Mouse (Mus musculus) stomach, embryonic 14.5 days (tissue): ENCODE measurements around the gene Cnot3. TPM values are rescaled to one million over a fixed set of nuclear protein-coding genes. Genes with fewer than 3 reads are reported as not detected.

Experiments
- ATAC-seq: fragments of 200-750 bp; cut with Nextera tagmentation; 2 replicates; pipeline ENCODE4 v1.8.0; 2017; ENCODE audit warnings: low read depth, moderate TSS enrichment; ENCODE audit not compliant: insufficient number of reproducible peaks, insufficient read depth, low FRiP score
- H3K27ac ChIP-seq: fragments of 300-500 bp; sonication (generic); 2 replicates; pipeline ENCODE4 v1.5.1; 2014; ENCODE audit warnings: mild to moderate bottlenecking, low read length, moderate library complexity, mixed read lengths
- H3K27me3 ChIP-seq: fragments of 300-500 bp; sonication (generic); 2 replicates; pipeline ENCODE4 v1.6.1; 2014; ENCODE audit warnings: low read length, control low read depth, mixed read lengths; ENCODE audit not compliant: control insufficient read depth, insufficient read depth
- H3K36me3 ChIP-seq: fragments of 300-500 bp; sonication (generic); 2 replicates; pipeline ENCODE4 v1.6.1; 2014; ENCODE audit warnings: mild to moderate bottlenecking, control low read depth, low read length, moderate library complexity, mixed read lengths; ENCODE audit not compliant: control insufficient read depth, insufficient read depth
- H3K4me1 ChIP-seq: fragments of 300-500 bp; sonication (generic); 2 replicates; pipeline ENCODE4 v1.6.1; 2014; ENCODE audit warnings: low read length, control low read depth, mixed read lengths; ENCODE audit not compliant: control insufficient read depth, insufficient read depth
- H3K4me2 ChIP-seq: fragments of 300-500 bp; sonication (generic); replicated peaks from 2 replicates; pipeline ENCODE4 v1.6.1; 2014; ENCODE audit warnings: low read depth, low read length, control low read depth
- H3K4me3 ChIP-seq: fragments of 300-500 bp; sonication (generic); 2 replicates; pipeline ENCODE4 v1.5.1; 2014; ENCODE audit warnings: low read depth, low read length, control low read depth
- H3K9ac ChIP-seq: fragments of 300-500 bp; sonication (generic); replicated peaks from 2 replicates; pipeline ENCODE4 v1.6.1; 2014; ENCODE audit warnings: low read depth, mild to moderate bottlenecking, control low read depth, low read length, moderate library complexity, mixed read lengths
- H3K9me3 ChIP-seq: fragments of 300-500 bp; sonication (generic); 2 replicates; pipeline ENCODE4 v1.6.1; 2016; ENCODE audit warnings: low read depth, low read length, control low read depth; ENCODE audit not compliant: control insufficient read depth
- WGBS: fragments of 180-500 bp; shearing (Covaris S2); extraction: QIAGEN DNeasy Blood & Tissue Kit; methylation state at CpG from one replicate; pipeline ENCODE4 v1.1.7; 2014; 5-methylcytosine and 5-hydroxymethylcytosine counted together
- polyA plus RNA-seq: library from polyadenylated mRNA; unstranded; fragments of >200 nt; fragmentation: Nextera tagmentation; extraction: Ambion mirVana; gene quantifications from 2 replicates; pipeline ENCODE4 v1.2.1, GENCODE M21; 2014

Cnot3 gene
- polyA plus RNA-seq, 1 experiment from 2014 or later, result 58.3 TPM

DNA sequence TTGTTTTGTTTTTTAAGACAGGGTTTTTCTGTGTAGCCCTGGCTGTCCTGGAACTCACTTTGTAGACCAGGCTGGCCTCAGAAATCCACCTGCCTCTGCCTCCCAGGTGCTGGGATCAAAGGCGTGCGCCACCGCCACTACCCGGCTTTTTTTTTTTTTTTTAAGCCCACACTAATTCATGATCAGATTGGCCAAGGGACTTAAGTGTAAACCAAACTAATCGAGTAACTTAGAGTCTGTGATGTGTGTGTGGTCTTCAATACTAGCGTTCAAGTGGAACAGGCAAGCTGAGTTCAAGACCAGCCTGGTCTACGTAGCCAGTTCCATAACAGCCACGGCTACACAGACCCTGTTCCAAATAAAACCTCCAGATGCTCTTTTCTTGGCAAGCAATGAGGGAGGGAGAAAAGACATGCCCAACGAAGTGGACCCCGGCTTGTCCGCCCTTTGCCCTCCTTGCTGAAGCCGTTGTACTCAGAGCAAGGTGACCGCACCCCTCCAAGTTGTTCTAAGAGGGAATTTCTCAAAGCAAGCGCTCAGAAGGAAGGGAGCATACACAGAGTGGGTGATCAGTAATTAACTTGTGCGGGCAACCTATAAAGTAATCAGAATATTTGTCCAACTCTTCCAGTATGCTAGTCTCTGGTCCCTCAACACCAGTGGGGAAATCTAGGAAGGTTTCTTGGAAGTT is 19.6 kb downstream of the Cnot3 start:
- Histone ChIP-seq H3K4me3 (peak overlapping the region; percentile 59), H3K4me1 (0 out of 2 replicates have a peak, but pooled peaks cover 10% of the 10 kb centered on the region), H3K36me3 (peaks cover 27% of the 10 kb centered on the region), H3K27me3 (no peaks in the 10 kb centered on the region), H3K27ac (peak overlapping the region; percentile 88), H3K9ac (peak overlapping the region; percentile 59), H3K9me3 (no peaks in the 10 kb centered on the region), H3K4me2 (peak overlapping the region; percentile 49)
- 34% methylated on average over 15 of the region's 15 CpGs for WGBS
- no peak for ATAC-seq

DNA sequence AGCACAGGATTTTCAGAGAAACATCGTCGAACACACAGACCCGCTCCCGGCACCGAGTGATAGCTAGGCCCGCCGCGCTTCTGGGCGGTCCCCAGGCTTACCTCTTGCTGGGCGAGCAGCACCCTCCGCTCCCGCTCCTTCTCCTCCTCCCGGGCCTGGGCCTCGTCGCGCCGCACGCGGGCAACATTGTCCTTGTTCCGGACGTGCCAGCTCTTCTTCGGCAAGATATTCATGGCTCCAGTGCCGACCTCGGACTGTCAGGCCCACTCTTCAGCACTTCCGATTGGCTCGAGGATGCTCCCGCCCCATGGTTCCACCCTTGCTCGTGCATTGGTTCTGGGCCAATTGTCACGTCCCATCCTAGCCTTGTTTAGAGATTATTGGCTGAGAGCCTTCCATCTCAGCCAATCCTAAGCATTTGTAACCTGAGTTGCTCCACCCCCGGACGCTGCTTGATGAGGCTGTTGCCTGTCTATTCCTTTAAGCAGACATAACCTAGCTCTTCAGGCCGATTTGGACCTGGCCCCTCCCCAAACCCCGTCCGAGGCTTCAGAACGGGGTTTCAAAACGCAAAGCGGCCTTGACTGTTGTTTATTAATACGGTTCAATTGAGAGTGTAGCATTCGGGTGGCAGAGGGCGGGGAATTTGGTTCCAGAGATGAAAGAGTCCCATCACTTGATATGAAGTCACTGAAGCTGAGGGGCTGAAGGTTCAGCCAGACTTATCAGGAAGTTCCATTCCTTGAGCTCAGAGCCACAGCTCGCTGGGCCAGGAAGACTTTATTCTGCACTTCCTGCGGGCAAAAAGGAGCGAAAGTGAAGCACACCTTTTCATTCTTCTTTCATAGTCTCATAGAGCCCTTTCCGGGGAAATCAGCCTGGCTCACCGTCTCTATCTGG is 20.4 kb downstream of the Cnot3 start, which contains the start of gene Leng1:
Gene Leng1 (minus strand): TSS at position 626 of the 900 bp plus-strand sequence.
- Histone ChIP-seq H3K27me3 (no peaks in the 10 kb centered on the region), H3K4me2 (peak within 1 kb of the TSS; percentile 49), H3K27ac (peak within 1 kb of the TSS; percentile 88), H3K36me3 (peaks cover 19% of the 10 kb centered on the region), H3K9me3 (no peaks in the 10 kb centered on the region), H3K4me1 (0 out of 2 replicates have a peak, but pooled peaks cover 10% of the 10 kb centered on the region), H3K9ac (peak within 1 kb of the TSS; percentile 59), H3K4me3 (peak within 1 kb of the TSS; percentile 59)
- 4% methylated on average over 45 of the region's 45 CpGs for WGBS
- peak; percentile 99 for ATAC-seq

DNA sequence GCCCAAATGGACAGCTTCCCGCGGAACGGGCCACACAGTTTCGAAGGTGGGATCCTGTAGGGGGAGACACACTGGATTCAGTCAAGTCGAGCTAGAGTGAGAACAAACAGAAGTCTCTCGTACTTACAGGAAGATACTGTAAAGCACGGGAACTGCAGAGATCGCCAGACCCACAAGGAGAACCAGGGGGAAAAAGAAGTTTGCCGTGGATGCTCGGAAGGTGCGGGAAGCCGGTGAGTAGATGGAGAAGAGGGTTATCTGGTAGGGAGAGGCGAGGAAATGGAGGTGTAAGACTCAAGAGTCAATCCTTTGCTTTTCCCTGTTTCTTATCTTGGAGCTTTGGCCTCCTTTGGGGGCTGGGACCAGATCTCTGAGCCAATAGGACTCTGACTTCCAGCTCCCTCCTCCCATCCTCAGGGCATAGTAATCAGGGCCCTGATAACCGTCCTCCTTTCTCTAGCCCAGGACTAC is 21.9 kb downstream of the Cnot3 start:
- H3K4me1 ChIP-seq, result 0 out of 2 replicates have a peak, but pooled peaks cover 10% of the 10 kb centered on the region
- no peak overlapping the region for H3K4me3 ChIP-seq
- H3K4me2 ChIP-seq, result peak overlapping the region; percentile 20
- H3K9me3 ChIP-seq, result no peaks in the 10 kb centered on the region
- H3K9ac ChIP-seq, result no peak overlapping the region
- peaks cover 11% of the 10 kb centered on the region; the same call in 1 of the 2 replicates for H3K36me3 ChIP-seq
- no peak for ATAC-seq
- 17% methylated on average over 14 of the region's 14 CpGs for WGBS
- H3K27ac ChIP-seq, result peak overlapping the region; percentile 22; the same call in 1 of the 2 replicates
- H3K27me3 ChIP-seq, result no peaks in the 10 kb centered on the region

DNA sequence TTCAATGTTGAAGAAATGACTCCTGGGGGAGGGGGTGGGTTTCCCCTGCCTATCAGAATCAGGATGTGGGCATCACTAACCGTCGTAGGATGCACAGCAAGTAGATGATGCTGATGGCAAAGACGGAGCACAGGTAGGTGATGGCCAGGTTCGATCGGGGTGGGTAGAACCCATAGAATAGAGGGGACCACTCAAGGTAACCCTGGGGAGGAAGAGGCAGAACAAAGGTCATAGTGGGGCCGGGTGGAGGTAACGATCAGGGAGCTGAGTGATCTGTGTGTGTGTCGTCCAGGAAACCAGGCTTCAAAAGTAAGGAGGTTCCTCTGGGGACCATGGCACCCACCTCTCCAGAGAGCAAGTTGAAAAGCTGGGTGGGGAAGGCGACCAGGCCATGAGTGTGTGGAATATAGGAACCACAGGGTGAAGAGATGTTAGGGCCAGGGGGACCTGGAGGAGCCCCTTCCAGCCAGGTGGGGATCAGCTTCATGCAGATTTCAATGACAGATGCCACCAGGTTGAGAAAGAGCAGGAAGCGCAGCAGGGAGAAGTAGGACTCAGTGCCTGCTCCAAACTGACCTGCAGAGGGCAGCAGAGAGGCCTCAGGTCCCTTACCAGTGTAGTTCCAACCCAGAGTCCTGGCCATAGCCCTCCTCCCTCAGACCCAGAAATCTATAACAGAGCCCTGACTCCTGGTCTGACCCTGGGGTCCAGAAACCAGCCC is 29.6 kb downstream of the Cnot3 start:
- Histone ChIP-seq H3K27me3 (no peaks in the 10 kb centered on the region), H3K4me2 (no peak overlapping the region), H3K27ac (no peak overlapping the region), H3K4me3 (no peak overlapping the region), H3K4me1 (no peaks in the 10 kb centered on the region), H3K9me3 (no peaks in the 10 kb centered on the region), H3K9ac (no peak overlapping the region), H3K36me3 (no peaks in the 10 kb centered on the region; the same call in 1 of the 2 replicates)
- ATAC-seq, result peak; percentile 76; the same call in 1 of the 2 replicates
- 73% methylated on average over 10 of the region's 10 CpGs for WGBS

DNA sequence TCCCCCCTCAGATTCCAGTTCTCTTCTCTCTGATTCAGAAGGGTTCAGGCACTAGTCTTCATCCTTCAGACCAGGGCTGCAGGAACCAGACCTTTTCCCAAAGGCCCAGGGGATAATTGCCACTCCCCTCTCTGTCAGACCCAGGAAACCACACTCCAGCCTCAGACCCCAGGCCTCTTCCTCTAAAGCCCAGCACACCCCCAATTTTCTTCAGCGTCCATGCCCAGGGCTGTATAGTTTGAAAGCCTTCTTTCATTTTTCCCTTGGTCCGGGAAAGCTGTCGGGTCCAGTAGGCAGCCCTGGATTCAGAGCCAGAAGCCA is 30.1 kb downstream of the Cnot3 start:
- no peak overlapping the region for H3K4me2 ChIP-seq
- no peak overlapping the region for H3K4me3 ChIP-seq
- H3K36me3 ChIP-seq, result no peaks in the 10 kb centered on the region; the same call in 1 of the 2 replicates
- ATAC-seq, result no peak
- H3K4me1 ChIP-seq, result no peaks in the 10 kb centered on the region
- no peak overlapping the region for H3K27ac ChIP-seq
- no peaks in the 10 kb centered on the region for H3K27me3 ChIP-seq
- 82% methylated on average over 3 of the region's 3 CpGs for WGBS
- H3K9ac ChIP-seq, result no peak overlapping the region
- H3K9me3 ChIP-seq, result no peaks in the 10 kb centered on the region

DNA sequence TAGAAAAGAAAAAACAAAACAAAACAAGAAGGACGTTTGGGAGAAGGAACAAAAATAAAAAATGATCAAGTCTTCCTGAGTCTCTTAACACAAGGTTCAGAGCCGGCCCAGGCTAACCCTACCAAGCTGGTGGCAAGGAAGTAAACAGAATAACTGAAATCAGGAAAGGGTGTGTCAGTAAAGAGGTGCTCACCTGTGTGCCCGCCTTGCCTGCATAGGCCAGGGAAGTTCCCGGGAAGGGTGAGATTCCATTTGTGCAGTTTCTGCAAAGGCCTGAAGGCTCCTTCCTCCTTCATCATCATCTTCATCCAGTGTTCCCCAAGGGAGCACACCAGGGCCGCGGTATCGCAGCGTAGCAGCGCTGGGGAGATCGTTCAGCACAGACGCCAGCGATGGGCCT is 31.3 kb downstream of the Cnot3 start:
- Histone ChIP-seq H3K27me3 (no peaks in the 10 kb centered on the region), H3K4me2 (peak overlapping the region; percentile 45), H3K4me1 (no peaks in the 10 kb centered on the region), H3K4me3 (peak overlapping the region; percentile 26), H3K36me3 (no peaks in the 10 kb centered on the region; the same call in 1 of the 2 replicates), H3K9ac (no peak overlapping the region; the same call in 1 of the 2 replicates), H3K9me3 (no peaks in the 10 kb centered on the region), H3K27ac (no peak overlapping the region; the same call in 1 of the 2 replicates)
- 81% methylated on average over 12 of the region's 12 CpGs for WGBS
- ATAC-seq, result peak; percentile 53; the same call in 1 of the 2 replicates

DNA sequence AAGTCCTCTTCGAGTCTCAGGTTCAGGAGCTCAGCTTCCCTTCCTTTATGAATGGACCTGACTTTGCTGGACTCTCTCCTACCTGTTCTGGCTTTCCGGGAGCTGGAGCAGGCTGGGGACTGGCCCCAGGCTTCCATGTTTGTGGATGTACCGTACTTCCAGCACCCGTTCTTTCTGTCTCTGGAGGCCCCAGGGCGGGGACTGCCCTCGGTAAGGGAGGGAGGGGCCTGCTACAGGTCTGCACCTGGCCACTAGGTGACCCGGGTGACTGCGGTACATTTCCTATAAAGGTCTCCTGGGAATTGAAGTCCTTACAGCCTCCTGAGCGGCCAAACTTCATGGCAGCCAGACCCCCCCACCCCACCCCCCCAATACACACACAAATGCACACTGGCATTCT is 32.3 kb downstream of the Cnot3 start, which contains the start of gene Tmc4:
Gene Tmc4 (minus strand): TSS at position 212 of the 400 bp plus-strand sequence.
- Histone ChIP-seq H3K4me3 (peak within 1 kb of the TSS; percentile 26), H3K9ac (no peak within 1 kb of the TSS; the same call in 1 of the 2 replicates), H3K4me1 (no peaks in the 10 kb centered on the region), H3K27ac (peak within 1 kb of the TSS; percentile 28; the same call in 1 of the 2 replicates), H3K9me3 (no peaks in the 10 kb centered on the region), H3K27me3 (no peaks in the 10 kb centered on the region), H3K36me3 (no peaks in the 10 kb centered on the region; the same call in 1 of the 2 replicates), H3K4me2 (peak within 1 kb of the TSS; percentile 45)
- ATAC-seq, result peak; percentile 82
- WGBS, result 49% methylated on average over 9 of the region's 9 CpGs
